Mouse (Mus musculus): Measurements from ENCODE around the gene Apol11b. TPM values are rescaled to one million over a fixed set of nuclear protein-coding genes. Genes with fewer than 3 reads are reported as not detected.
A peak's percentile ranks its signal among the peaks of the same experiment; 100 is the strongest.
"Not testable (repeated sequence)": the region's sequence is repeated elsewhere in the genome, so short reads cannot be mapped to it uniquely, and the experiment has no call there.

Apol11b gene
- not detected in 2 replicates for total RNA-seq (2015)
- not detected in 2 replicates for total RNA-seq (2017)

DNA sequence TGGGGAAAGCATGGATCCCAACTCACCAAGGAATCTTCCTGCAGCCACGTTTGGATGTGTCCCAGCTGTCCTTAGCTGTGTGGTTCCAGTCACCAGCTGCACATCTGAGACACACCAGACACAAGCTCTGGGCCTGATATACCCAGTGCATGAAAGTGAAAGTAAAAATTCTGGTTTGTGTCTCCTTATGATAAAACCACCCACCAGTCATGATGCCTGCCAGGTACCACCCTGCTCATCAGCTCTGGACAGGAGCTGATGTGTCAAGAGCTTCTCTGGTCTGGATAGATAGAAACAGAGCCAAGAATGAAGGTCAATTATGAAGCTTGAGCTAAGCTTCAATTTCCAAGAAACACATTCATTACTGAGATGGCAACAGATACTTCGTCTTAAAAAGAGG lies at the start of gene Apol11b:
Gene Apol11b (minus strand): TSS at position 111 of the 400 bp plus-strand sequence.
- ATAC-seq (replicated peaks; ENCODE audit: poor library complexity) = 0 out of 2 replicates have a peak, but pooled peaks have one; percentile 37

DNA sequence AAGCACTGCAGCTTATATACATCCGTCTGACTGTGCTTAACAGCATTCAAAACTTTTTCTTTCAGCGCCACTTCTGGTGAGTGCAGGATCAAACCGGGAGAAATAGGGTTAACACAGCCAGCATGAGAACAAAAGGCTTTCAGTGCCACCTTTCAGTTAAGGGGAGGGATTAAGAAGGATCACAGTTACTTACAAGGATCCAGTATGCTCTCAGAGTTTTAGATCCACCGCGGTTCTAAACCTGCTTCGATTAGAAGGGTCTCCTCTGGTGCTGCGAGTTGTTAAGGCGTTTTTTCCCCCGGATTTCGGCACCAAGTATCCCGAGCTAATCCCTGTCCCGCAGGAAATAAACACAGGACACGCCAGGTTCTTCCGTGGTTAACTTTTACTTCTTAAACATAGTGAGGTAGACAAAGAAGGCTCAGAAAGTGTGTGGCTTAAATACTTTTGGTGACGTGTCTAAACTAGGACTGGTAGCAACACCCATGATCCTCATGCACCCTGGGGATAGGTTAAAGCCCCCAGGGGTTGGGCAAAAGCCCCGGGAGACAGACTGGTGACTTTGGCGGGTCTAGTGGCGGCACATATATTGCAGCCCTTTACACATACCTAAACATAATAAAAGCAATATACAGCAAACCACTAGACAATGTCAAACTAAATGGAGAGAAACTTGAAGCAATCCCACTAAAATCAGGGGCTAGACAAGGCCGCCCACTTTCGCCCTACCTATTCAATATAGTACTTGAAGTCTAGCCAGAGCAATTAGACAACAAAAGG lies 48.6 kb upstream of the Apol11b start:
- not testable (repeated sequence) for ATAC-seq (replicated peaks; ENCODE audit: poor library complexity)

DNA sequence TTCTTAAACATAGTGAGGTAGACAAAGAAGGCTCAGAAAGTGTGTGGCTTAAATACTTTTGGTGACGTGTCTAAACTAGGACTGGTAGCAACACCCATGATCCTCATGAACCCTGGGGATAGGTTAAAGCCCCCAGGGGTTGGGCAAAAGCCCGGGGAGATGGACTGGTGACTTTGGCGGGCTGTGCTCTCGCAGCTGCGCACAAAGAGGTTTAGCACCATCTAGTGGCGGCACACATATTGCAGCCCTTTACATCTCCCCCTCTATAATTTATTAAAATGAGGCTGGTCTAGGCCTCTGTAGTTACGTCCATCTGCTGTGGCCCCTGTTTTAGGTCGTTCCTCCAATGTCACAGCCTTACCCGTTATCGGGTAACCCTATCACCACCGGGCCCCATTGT lies 40.9 kb upstream of the Apol11b start:
- not testable (repeated sequence) for ATAC-seq (replicated peaks; ENCODE audit: poor library complexity)

DNA sequence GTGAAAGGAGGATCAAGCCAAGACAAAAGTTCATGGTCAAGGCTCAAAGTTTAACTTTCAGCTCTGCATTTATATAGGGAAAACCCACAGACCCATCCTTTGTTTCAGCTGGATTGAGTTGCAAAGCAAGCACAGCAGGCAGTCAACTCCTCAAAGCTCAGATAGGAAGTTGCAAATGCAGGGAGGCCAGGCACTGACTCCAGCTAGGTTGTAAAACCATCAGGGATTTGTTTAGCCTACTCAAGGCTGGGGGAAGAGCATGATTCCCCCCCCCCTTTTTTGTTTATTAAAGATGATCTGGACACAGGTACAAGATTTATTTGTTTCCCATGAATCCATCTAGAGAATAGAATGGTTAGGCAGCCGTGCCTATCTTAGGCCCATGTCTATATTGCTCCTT lies 31.0 kb upstream of the Apol11b start:
- not testable (repeated sequence) for ATAC-seq (replicated peaks; ENCODE audit: poor library complexity)

DNA sequence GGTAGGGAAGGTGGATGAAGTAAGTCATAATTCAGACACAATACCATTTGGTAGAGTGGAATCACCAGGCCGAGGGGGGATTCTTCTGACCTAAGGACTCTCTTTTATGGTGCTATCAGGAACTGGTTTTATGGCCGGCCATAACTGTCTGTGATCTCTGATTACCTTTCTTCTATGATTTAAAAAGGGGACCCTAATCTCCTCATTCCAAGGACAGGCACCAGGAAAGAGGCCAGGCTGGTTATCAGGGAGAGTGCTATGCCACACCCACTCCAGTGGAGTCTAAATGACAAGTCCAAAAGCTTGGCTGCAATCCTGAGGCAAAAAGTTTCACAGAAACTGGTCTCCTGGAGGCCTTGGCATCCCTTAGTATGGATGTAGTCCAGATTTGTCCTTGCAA lies 18.8 kb upstream of the Apol11b start:
- ATAC-seq (replicated peaks; ENCODE audit: poor library complexity) = not testable (repeated sequence)

DNA sequence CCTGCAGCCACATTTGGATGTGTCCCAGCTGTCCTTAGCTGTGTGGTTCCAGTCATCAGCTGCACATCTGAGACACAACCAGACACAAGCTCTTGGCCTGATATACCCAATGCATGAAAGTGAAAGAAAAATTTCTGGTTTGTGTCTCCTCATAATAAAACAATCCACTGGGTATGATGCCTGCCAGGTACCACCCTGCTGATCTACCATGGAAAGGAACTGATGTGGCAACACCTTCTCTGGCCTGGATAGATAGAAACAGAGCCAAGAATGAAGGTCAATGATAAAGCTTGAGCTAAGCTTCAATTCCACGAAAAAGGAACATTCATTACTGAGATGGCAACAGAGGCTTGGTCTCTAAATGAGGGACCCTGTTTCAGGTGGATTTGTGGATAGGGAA lies 16.7 kb upstream of the Apol11b start:
- not testable (repeated sequence) for ATAC-seq (replicated peaks; ENCODE audit: poor library complexity)

DNA sequence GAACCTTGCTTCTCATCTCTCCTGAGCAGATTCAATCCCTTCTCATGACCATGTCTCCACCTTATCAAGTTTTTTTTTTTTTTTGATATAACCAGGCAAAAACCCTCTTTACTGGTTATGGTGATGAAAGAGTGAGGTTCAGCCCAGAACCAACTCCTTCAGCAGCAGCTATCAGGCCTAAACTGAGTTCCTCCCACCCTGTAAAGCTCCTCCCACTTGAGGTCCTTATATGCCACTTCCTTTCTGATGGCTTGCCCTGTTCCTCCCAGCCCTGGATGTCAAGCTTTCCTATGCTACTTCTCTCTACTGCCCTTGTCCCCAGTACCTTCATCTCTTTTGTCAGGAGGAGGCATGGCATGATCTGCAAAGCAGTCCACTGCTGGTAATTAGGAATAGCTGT lies 8.1 kb upstream of the Apol11b start:
- not testable (repeated sequence) for ATAC-seq (replicated peaks; ENCODE audit: poor library complexity)

DNA sequence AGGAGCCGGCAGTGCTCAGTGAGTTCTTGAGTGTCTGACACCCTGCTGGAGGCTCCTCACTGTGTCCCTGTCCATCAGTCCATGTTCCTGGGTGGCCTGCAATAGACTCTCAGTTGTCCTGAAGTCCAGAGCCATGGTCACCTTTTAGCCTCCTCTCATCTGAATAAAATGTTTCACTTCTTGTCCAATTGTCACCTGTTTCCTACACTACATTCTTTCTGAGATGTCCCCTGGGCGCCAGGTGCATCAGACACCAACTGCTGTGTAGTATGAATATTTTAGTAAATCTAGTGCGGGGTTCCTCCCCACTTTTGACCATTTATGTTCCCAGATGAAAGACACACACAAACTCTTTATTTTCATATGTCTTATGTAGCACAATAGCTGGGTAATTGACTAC lies 13.3 kb downstream of the Apol11b start:
- ATAC-seq (replicated peaks; ENCODE audit: poor library complexity) = not testable (repeated sequence)

DNA sequence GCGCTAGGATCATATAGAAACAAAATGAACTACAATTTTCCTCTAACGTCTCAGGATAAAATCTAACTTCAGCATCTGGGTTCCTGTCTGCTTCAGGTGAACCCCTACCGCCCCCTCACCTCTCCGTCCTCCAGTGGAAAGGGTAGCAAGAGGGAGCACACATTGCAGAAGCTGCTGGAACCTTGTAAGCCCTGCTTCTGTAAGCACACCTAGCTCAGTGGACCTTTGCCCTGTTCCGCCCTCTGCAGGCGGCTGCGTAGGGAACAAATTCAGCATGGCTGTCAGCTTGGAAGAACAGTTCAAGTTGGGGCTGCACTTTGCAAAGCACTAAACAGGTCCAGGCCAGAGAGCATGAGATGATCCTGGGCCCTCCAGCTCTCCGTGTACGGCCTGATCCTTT lies 14.4 kb downstream of the Apol11b start:
- not testable (repeated sequence) for ATAC-seq (replicated peaks; ENCODE audit: poor library complexity)

DNA sequence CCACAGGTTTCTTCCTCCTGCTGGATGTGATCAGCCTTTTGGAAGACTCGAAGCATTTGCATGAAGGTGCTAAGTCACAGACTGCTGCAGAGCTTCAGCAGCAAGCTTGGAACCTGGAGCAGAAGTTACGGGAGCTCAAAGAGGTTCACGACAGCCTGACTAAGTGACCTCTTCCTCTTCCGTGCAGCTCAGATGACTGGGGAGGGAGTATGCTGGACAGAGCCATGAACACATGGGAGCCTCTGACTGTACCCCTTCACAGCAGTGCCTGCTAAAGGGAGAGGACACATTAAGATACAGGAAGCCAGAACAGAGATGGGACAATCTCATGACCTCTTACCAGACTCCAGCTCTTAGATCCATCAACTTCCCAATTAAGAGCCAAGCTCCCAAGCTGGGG lies 16.6 kb downstream of the Apol11b start:
- not testable (repeated sequence) for ATAC-seq (replicated peaks; ENCODE audit: poor library complexity)

DNA sequence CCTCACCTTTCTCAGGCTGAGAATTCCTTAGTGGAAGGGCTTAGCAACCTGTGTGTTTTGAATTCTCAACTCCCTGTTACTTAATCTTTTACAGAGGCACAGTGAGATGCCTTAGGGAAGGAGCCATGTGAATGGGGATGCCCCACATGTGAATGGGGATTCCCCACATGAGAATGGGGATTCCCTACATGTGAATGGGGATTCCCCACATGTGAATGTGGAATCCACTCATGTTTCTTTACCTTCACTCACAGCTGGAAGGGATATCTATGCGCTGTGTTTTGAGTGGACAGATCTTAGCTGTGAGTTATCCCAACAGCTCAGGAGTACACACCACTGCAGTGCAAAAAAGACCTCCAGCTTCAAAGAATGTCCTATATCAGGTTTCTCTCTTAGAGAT lies 18.4 kb downstream of the Apol11b start:
- no peak for ATAC-seq (replicated peaks; ENCODE audit: poor library complexity)

DNA sequence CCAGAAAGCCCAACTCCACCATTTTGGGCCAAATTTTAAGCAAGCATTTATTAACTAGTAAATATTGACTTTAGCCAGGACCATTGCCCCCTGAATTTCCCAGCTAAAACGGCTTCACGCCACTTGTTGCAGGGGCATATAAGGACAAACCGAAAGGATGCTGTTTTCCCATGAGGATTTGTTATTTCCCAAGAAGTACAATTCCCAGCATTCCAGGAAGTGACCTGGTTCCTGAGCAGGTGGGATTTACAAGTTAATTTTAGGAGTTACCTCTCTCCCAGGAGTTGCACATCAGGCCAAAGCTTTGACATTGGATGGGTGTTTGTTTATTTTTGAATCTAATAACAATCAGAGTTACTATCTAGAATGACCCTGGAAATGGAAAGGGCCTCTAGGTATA lies 37.0 kb downstream of the Apol11b start:
- no peak for ATAC-seq (replicated peaks; ENCODE audit: poor library complexity)

DNA sequence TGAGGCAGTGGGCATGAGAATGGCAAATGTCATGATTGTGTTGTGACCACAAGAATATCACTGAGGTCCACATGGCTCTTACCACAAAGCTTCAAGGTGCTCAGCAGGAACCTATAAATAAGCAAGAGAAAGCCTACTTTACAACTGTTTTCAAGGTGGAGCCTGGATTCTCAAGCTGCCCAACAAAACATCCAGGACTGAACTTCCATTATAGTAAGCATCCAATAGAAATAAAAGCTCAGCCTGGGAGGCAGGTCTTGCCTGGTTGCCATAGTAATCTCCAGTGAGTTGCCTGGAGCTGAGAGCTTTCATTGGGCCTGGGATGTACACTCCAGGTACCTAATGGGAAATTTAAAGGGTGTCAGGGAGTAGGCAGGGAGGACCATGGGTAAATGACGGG lies 44.1 kb downstream of the Apol11b start, which contains the start of gene Gm36245:
Gene Gm36245 (plus strand): TSS at position 301 of the 400 bp plus-strand sequence.
- ATAC-seq (replicated peaks; ENCODE audit: poor library complexity) = no peak

DNA sequence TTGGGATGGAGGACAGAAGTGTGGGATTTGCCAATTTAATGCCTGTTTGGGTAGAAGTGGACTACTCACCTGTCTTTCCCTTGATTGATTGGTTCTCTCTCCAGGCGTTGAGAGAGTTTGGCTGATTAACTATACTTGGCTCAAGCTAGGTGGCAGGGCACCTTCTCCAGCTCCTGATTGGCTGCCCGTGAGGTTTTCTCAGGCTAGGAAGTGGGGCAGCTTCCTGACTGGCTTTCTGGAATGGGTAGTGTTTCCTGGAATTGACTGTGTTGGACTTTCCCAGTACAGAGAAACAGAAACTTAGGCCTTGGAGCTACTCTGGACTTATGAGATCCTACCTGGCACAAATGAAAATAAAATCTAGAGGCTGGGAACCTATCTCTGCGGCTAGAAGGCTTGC lies 44.7 kb downstream of the Apol11b start:
- no peak for ATAC-seq (replicated peaks; ENCODE audit: poor library complexity)

DNA sequence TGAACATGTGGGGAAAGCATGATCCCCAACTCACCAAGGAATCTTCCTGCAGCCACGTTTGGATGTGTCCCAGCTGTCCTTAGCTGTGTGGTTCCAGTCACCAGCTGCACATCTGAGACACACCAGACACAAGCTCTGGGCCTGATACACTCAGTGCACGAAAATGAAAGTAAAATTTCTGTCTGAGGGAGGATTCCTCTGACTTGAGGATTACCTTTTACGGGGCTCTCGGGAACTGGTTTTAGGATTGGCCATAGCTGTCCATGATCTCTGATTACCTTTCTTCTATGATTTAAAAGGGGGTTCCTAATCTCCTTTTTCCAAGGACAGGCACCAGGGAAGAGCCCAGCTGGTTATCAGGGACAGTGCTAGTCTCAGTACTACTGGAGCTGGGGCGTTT lies 47.1 kb downstream of the Apol11b start, which contains the start of gene Apol10b:
Gene Apol10b (minus strand): TSS at position 165 of the 400 bp plus-strand sequence.
- no peak for ATAC-seq (replicated peaks; ENCODE audit: poor library complexity)

DNA sequence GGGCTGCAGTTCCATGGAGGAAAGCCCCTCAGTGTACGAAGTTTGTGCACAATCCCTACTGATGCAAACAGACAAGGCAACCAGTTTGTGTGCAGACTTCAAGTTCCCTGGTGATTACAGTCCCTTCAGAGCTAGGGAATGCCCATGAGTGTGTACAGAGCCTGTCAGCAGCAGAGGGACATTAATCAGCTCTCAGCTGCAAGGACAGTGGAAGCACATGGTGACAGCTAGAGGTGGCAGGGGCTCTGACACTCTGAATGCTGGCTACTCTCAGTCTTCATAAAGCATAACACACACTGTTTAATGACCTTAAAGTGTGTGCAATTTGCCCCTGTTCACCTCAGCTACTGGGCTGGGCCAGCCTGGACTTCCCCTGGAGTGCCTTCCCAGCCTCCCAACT lies 49.5 kb downstream of the Apol11b start:
- no peak for ATAC-seq (replicated peaks; ENCODE audit: poor library complexity)

DNA sequence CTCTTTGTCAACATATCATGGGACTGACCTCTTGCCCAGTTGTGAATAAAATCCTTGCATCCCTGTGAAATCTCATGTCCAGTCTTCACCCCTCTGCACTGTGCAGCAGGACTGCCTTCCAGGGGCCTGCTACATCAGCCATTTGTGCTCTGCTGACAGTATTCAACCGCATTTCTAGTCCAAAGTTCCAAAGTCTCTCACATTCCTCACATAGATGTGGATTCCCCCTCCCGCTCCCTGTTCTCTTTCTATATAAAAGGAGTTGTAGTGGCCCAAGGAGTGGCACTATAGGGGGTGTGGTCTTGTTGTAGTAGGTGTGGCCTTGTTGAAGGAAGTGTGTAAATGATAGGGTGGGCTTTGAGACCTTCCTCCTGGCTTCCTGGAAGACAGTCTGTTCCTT lies 52.2 kb downstream of the Apol11b start:
- ATAC-seq (replicated peaks; ENCODE audit: poor library complexity) = no peak

DNA sequence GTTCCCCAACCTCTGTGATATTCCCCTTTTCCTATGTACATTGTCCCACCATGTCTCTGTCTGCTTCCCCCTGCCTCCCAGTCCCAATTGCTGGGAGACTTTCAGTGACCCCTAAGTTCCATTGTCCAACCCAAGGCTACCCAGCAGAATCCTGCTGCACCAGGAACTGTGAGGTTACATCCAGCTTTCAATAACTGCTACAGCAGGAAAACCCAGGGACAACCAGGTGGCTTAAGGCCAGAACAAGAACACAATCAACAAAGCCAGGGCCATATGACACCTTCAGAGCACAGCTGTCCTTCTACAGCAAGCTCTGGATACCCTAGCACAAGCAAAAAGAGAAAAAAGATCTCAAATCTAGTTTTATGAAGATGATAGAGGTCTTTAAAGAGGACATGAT lies 54.1 kb downstream of the Apol11b start:
- ATAC-seq (replicated peaks; ENCODE audit: poor library complexity) = no peak

DNA sequence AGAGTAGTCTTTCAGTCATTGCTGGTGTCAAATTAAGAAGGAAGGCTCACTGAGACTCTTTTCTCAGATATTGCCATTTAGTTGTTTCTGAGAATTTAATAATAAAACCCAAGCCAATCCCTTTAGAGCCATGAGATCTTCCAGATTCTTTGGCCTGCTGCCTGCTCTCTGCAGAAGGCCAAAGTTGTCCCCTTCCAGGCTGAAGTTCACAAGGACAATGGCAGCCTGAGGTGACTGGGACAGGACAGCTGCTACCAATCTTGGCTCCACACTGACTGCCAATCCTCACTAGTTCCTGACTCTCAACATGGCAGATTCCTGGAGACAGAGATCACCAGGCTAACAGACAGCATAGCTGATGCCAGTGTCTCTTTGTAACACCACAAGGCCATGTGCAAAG lies 56.1 kb downstream of the Apol11b start:
- no peak for ATAC-seq (replicated peaks; ENCODE audit: poor library complexity)

Measured in megakaryocyte progenitor cell, adult 5-6 weeks (primary cell).